Mouse (Mus musculus): ENCODE results near the gene Ncapd3.

Ncapd3 gene

GRCm38 (mm10) chr9:27029828-27030762 is at the start of gene Ncapd3, which contains the start of gene Vps26b:
Ncapd3 (plus strand) TSS chr9:27030175.
Vps26b (minus strand) TSS chr9:27030065.
- DNase-seq (ENCODE audit: low spot score in 2 of 2) = peak; percentile 95 to 96

GRCm38 (mm10) chr9:26985090-26985613 is 44.8 kb upstream of the Ncapd3 start:
- no peak for DNase-seq (ENCODE audit: low spot score in 2 of 2)

- no peak for DNase-seq (ENCODE audit: low spot score in 2 of 2)
Observed at GRCm38 (mm10) chr9:26985668-26986277, 44.2 kb upstream of the Ncapd3 start.

GRCm38 (mm10) chr9:26990181-26990580 is 39.8 kb upstream of the Ncapd3 start:
- DNase-seq (ENCODE audit: low spot score in 2 of 2) = no peak

GRCm38 (mm10) chr9:26993118-26993517 is 36.9 kb upstream of the Ncapd3 start:
- DNase-seq (ENCODE audit: low spot score in 2 of 2) = no peak

- no peak for DNase-seq (ENCODE audit: low spot score in 2 of 2)
Observed at GRCm38 (mm10) chr9:26993900-26994299, 36.1 kb upstream of the Ncapd3 start.

GRCm38 (mm10) chr9:26997062-26997461 is 32.9 kb upstream of the Ncapd3 start:
- DNase-seq (ENCODE audit: low spot score in 2 of 2) = no peak

GRCm38 (mm10) chr9:26997501-26997900 is 32.5 kb upstream of the Ncapd3 start:
- DNase-seq (ENCODE audit: low spot score in 2 of 2) = no peak

GRCm38 (mm10) chr9:26998669-26999460 is 31.1 kb upstream of the Ncapd3 start:
- DNase-seq (ENCODE audit: low spot score in 2 of 2) = no peak

- peak; percentile 95 to 96 for DNase-seq (ENCODE audit: low spot score in 2 of 2)
Observed at GRCm38 (mm10) chr9:26999461-27000395, 30.2 kb upstream of the Ncapd3 start, which contains the start of the genes Acad8 and Thyn1. Acad8 (minus strand) TSS chr9:26999566. Thyn1 (plus strand) TSS chr9:26999710.

- DNase-seq (ENCODE audit: low spot score in 2 of 2) = no peak
Observed at GRCm38 (mm10) chr9:27005231-27005630, 24.7 kb upstream of the Ncapd3 start.

GRCm38 (mm10) chr9:27005933-27006332 is 24.0 kb upstream of the Ncapd3 start:
- no peak for DNase-seq (ENCODE audit: low spot score in 2 of 2)

GRCm38 (mm10) chr9:27006866-27007265 is 23.1 kb upstream of the Ncapd3 start:
- DNase-seq (ENCODE audit: low spot score in 2 of 2) = no peak

GRCm38 (mm10) chr9:27009231-27009630 is 20.7 kb upstream of the Ncapd3 start:
- DNase-seq (ENCODE audit: low spot score in 2 of 2) = no peak

GRCm38 (mm10) chr9:27011572-27011971 is 18.4 kb upstream of the Ncapd3 start:
- DNase-seq (ENCODE audit: low spot score in 2 of 2) = no peak

- DNase-seq (ENCODE audit: low spot score in 2 of 2) = no peak
Observed at GRCm38 (mm10) chr9:27018961-27019360, 11.0 kb upstream of the Ncapd3 start.

- DNase-seq (ENCODE audit: low spot score in 2 of 2) = no peak
Observed at GRCm38 (mm10) chr9:27023681-27024080, 6.3 kb upstream of the Ncapd3 start.

- DNase-seq (ENCODE audit: low spot score in 2 of 2) = no peak
Observed at GRCm38 (mm10) chr9:27026708-27027107, 3.3 kb upstream of the Ncapd3 start.

- peak; percentile 45 to 59 for DNase-seq (ENCODE audit: low spot score in 2 of 2)
Observed at GRCm38 (mm10) chr9:27029022-27029827, 750 bp upstream of the Ncapd3 start.

GRCm38 (mm10) chr9:27030763-27031100 is 757 bp downstream of the Ncapd3 start:
- no peak for DNase-seq (ENCODE audit: low spot score in 2 of 2)

Data from frontal cortex, postnatal 10 days (tissue).